Mouse (Mus musculus): ENCODE measurements at regions not wholly inside any gene's neighbourhood (a gene's known extent, or its start where the extent isn't known, plus 50 kb on each side); places are given as distances from the start of the nearest gene placed in this dataset.

DNA sequence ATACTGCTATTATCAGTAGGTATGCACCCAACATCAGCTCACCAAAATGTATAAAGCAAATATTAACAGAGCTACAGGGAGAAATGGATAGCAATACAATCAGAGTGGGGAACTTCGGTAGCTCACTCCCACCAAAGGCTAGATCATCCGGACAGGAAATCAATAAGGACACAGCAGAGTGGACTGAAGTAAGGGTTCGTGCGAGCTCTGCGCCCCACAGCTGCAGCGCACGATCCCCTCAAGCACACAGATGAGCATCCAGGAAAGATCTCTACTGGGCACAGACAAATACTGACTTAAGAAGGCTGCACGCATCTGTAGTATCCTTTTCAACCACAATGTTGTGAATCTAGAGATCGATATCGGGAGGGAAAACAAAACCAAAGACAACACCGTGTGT, 517.5 kb upstream of the Adamts16 start:
- no peak for DNase-seq (ENCODE audit: low read depth)

GRCm38 (mm10) chr13:71350787-71351186, 509.2 kb upstream of the Adamts16 start:
- DNase-seq (ENCODE audit: low read depth), result no peak

GRCm38 (mm10) chr13:71342921-71343320, 501.3 kb upstream of the Adamts16 start:
- no peak for DNase-seq (ENCODE audit: low read depth)

DNA sequence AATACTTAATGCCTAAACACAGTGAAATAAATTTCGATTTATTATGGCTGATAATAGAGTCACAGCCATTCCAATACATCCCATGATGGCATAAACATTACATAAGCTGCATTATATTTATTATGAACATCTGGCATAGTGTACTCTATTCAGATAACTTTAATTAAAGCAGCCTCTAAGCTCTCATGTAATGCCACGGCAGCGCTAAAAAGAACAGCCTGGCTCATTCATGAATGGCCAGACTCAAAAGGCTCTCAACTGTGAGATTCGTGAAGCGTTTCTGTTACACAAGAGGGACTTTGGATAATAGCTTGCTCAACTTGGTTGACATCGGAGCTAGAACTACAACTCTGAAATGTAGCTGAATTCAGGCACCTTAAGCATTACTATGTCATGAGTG, 497.1 kb upstream of the Adamts16 start:
- DNase-seq (ENCODE audit: low read depth), result no peak

DNA sequence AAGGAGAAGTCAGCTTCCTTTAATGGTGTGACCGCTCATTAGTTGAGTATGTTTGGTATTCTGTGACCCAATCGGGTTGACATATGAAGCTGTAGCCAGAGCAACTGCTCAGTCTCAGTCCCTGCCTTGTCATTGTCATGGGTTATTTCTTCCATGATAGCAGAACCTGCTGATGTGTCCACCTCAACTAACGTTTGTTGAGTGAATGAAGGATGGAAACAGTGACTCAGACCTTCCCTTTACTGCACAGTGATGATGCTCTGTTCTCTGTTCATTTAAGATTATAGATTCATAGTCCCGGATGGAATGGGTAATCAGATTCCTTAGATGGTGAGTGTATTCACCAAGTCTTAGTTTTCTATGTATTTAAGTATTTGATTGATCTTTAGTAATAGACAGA, 493.3 kb upstream of the Adamts16 start:
- no peak for DNase-seq (ENCODE audit: low read depth)

DNA sequence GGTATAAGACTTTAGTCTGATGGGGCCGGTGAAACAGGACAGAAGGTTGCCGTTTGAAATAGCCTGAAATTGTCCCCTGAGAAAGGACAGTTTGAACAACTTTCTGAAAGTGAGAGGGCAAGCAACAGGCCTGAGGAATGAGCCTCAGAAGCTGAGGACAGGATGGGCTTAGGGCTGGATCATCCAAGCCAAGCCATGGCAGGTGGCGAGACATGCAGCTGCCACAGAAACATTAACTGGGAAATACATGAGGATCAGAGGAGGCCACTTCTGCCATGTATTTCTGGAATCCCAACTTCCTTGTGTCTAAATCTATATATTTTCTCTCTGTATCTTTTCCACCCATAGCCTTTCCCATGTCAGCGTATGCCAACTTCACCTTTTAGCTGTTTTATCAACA, 491.5 kb upstream of the Adamts16 start:
- no peak for DNase-seq (ENCODE audit: low read depth)

DNA sequence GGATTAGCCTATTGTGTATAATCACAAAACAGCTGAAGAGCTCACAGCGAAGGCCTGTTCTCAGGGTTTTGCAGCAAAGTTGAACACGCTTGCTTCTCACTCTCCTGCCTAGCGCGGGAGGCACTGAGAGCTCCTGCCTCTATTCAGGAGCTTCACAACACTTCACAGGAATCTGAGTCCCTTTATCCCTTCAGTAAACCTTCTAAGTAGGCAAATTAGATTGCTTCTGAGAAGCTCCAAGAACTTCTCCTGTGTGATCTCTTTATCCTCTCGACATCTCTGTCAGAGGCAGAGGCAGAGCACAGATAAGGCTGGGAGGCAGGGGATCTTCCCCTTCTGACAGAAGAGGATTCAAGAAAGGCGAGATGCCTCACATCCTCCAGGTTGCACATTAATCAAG, 488.7 kb upstream of the Adamts16 start:
- DNase-seq (ENCODE audit: low read depth), result no peak

DNA sequence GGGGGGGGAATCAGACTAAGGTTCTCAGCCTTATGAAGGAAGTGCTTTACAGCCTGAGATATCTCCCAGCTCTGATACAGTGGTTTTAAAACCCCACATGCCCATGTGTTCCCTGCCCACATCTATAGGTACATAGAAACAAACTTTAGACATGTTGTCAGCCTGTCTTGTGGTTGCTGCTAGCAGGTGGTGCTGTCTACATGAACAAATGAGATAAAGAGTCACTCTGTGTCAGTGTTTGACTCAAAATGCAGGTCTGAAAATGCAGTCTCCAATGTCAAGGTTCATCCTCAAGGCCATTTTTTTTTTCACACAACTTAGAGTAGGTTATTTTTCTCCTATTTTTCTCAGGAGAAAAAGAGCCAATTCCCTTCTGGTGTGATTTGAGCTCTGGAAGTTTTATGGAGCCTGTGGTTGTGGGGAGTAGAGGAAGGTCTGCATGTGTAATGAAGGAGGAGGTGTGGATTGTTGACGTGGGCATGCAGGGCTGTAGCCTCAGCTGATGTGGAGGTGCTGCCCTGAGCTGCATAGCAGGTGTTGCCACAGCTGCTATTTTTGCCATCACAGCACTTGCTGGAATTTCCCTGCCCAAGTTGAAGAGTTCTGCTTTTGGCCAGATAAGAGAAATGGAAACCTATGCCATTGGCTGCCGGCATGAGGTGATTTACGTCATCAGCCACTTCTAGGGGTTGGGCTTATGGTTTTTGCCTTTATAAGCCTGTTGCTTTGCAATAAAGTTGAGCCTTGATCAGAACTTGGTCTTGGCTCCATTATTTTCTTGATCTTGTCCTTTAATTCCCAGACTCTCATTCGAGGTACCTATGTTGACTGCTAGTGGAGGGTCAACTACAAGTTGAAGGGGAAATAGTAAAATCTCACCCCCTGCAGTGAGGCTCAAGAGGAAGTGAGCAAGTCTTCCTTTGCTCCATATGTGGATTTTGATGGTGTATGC, 486.5 kb upstream of the Adamts16 start:
- no peak for DNase-seq (ENCODE audit: low read depth)

DNA sequence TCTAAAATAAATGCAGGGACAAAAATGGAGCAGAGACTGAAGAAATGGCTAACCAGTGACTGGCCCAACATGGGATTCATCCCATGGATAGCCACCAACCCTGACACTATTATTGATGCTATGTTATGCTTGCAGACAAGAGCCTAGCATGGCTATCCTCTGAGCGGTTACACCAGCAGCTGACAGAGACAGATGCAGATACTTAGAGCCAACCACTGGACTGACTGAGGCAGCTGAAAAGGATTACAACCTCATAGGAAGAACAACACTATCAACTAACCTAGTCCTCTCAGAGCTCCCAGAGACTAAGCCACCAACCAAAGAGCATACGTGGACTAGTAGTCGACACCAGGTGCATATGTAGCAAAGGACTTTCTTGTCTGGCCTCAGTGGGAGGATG, 478.9 kb upstream of the Adamts16 start:
- DNase-seq (ENCODE audit: low read depth), result no peak

- DNase-seq (ENCODE audit: low read depth), result no peak
Observed at GRCm38 (mm10) chr13:71303956-71304355, 462.3 kb upstream of the Adamts16 start.

- DNase-seq (ENCODE audit: low read depth), result no peak
Observed at GRCm38 (mm10) chr13:71275991-71276390, 434.4 kb upstream of the Adamts16 start.

DNA sequence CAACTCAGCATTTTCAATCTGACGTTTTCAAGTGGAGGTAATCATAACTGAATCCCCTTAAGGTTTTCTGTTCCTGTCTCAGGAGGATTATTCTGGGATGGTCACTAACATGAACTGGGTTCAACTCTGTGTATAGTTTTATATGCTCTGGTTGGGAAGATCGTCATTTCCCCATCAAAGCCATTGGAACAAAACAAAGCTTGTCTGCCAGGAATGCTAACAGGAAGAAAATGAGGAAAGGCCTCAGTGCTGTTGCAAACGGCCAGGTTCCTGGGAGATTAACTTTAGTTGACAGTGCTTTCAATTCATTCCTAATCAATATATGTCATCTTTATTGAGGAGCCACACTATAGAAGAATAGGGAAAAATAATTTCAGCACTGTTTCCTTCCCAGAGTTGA, 432.5 kb upstream of the Adamts16 start:
- peak; percentile 62 for DNase-seq (ENCODE audit: low read depth)

GRCm38 (mm10) chr13:71273485-71273884, 431.9 kb upstream of the Adamts16 start:
- DNase-seq (ENCODE audit: low read depth), result peak; percentile 92

DNA sequence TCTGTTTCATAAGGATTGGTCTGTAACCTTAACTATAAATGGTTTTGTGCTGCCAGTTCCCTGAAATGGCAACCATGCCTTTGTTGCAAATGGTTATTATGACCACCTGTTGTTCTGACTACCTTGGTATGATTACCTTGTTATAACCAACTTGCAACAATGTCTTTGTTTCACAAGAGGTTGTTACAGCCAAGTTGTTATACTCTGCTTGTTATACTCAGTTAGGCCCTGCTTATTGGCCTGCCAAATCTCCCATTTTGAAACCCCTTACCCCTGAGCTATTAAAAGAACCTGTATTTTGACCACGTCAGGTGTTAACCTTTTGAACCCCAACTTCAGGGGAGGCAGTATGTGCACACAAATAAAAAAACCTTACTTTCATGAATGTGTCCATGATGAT, 431.5 kb upstream of the Adamts16 start:
- DNase-seq (ENCODE audit: low read depth), result peak; percentile 74

DNA sequence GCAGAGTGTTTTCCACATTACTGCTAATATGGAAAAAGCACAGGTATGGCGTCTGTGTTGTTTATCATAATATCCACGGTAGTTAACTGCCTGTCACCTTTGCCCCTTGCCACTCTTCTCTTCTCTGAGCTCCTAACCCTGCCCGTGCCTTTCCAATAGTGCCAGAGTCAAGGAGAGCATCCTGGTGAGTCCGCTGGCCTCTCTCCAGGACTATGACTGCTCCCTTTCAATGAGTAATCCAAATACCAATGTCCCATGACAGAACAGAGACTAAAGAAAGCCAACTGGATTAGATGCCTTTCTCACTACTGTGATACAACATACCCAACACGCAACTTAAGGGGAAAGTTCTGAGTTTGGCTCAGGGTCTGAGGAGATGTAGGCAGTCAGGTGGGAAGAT, 430.8 kb upstream of the Adamts16 start:
- no peak for DNase-seq (ENCODE audit: low read depth)

DNA sequence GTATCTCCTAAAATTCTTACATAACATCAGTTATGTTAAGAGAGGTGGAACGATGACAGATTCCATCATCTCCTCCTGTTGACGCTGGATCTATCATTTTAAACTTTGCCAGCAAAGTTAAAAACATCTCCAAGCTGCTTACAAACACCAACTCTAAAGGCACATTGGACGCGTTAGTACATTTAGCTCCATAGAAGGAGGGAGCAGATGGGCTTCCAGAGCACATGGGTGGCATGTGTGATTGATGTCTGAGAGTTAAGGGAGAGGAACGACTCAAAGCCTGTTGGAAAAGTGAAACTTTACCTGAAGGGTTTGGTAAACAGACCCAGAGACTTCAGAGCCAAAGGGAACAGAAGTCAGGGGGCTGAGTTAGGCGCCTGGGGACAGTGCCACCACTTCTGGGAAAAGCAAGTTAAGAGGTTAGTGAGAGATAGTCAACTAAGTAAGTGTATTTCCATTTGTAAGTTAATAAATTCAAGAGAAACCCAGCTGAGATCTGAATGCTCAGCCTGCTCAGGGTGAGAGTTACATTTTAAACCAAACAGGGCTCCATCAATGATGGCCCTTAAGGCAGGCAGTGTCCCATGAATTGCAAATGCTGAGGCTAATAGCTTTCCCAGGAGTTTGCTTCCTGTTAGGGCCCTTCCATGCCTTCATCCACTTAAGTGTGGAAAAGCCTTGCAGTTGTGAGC, 430.3 kb upstream of the Adamts16 start:
- no peak for DNase-seq (ENCODE audit: low read depth)

DNA sequence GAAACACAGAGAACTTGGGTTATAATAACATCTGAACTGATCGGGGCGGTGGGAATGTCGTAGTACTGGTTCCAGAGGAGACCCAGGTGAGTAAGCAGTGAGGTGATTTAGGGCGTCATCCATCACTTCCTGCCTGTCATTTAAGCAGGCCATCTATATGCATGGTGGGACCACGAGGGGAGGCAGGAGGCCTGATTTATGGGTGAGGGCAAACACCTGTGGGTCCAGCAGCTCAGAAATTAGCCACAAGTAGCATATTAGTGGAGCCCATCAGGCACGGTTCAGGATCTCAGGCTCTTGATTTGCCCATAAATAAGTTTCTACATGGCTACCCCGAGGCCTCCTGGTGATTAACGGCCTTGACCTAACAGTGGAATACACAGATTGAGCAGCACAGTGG, 428.8 kb upstream of the Adamts16 start:
- no peak for DNase-seq (ENCODE audit: low read depth)

DNA sequence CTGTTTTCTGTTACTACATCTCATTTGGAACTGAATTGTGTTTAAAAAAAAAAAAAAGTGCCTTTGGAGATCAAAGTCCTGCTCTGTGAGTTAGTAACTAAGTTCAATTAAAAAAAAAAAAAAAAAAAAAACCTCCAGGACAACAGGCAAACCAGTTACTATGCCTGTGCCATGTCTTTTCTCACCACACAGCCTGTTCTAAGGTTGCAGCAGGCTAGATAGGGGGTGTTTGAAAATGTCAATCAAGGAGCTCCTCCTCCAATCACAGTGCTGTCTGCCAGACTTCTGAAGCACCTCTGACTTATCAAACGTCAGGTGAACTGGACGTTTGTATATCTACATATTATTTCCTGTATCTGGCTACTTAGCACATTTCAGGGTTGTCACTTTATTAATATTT, 427.9 kb upstream of the Adamts16 start:
- no peak for DNase-seq (ENCODE audit: low read depth)

GRCm38 (mm10) chr13:71263315-71263878, 421.8 kb upstream of the Adamts16 start:
- no peak for DNase-seq (ENCODE audit: low read depth)

DNA sequence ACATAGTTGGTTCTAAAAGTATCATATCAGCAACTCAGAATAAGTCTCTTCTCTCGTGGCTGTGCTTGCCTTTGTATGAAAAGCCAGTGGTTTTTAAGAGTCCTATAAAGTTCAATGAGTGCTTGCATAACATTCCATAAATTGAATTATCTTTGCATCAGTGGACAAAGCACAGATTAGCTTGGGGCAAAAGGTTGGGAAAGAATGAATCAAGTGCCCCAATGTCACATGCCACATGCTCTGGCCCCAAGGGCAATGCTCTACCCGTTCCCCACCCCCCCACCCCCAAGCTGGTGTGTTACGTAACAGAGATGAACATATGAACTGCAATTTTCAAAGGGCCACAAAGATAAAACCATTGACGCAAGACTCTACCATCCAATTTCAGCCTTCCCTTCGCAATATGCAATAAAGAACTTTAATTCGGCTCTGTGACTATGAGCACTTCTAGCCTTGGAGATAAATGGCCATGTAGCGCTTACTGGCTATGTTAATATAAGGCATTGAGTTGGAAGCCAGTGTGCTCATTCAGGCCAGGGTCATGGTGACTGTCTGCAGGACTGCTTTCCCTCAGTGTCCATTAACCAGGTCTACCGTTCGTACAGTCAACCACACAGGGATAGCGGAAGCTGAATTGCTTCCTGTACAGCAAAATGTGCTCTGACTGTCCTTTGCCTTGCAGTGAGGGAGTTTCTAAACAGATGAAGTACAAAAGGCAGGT, 421.1 kb upstream of the Adamts16 start:
- no peak for DNase-seq (ENCODE audit: low read depth)

- DNase-seq (ENCODE audit: low read depth), result no peak
Observed at GRCm38 (mm10) chr13:71254016-71254415, 412.4 kb upstream of the Adamts16 start.

Data from gonadal fat pad, adult 2 months (tissue).